Mouse (Mus musculus) layer of hippocampus, adult 9-11 months (tissue): ENCODE results near the gene Foxp1.

Source experiments
- DNase-seq: peaks from one replicate; pipeline ENCODE4 v3.0.0; 2022

Foxp1 gene

GRCm38 (mm10) chr6:99481568-99481967, 41.0 kb downstream of the Foxp1 start:
- no peak for DNase-seq

- no peak for DNase-seq
Observed at GRCm38 (mm10) chr6:99478873-99479650, 43.5 kb downstream of the Foxp1 start.

- DNase-seq = no peak
Observed at GRCm38 (mm10) chr6:99475040-99475439, 47.5 kb downstream of the Foxp1 start.

GRCm38 (mm10) chr6:99470906-99471305, 51.6 kb downstream of the Foxp1 start:
- DNase-seq = no peak

DNA sequence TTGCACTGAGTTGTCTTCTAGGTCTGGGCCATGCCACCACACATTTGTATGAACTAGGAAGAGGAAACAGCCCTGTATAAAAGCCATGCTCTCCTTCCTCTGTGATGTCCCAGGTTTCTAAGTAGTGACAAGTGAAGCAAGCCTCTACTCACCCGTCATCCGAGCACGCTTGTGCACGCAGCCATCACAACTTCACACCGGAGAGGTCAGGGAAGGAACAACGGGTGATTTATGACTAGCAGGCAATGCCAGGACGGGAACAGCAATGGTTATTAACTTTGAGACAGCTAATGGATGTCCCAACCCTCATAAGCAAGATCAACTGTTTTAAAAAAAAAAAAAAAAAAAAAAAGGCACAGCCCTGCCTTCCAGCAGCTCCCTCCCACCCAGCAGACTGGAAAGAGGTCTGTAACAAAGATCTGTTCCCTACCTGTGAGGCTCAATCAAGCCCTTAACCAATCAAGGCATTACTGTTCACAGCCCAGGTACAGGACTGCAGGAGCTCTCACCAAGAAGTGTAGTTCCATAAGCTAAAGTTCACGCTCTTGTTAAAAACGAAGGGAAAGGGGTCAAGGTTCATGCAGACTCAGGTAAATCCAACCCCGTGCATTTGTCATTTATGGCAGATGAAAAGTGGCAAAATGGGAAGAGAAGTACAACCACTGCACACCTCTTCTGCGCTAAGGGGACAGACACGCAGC, 53.2 kb downstream of the Foxp1 start:
- no peak for DNase-seq

DNA sequence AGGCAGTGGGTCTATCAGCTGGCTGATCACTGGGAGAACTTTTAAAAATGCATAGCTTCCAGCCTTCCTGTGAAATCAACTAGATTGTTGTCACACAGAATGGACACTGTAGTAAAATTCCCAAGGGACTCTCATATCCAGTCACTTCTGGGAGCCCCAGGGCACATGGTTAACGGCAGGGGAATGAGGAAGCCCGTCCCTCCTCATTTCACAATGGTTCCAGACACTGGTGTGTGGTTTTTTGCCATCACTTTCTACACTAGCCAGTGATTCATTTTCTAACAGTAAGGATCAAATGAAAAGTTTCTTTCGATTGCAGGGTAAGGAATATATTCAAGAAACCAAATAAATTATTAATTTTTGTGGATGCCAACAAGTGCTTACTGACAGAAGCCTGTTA, 54.7 kb downstream of the Foxp1 start:
- no peak for DNase-seq

DNA sequence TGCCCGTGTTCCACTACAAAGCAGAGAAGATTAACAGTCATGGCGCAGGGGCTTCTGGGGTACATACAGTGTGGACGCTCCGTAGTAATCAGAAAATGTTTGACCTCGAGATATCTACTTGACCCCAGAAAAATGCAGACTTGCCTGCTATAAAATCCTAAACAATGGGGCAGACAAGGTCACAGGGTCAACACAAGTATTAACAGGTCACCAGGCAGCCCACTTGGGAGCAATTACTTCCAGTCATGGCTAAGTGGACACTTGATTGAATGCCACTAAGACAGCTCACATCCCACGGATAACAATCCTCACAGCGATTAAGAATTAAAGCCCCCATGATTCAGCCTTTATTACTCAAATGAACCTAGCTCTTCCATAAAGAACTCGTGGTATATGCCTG, 55.4 kb downstream of the Foxp1 start:
- no peak for DNase-seq

GRCm38 (mm10) chr6:99466354-99466753, 56.2 kb downstream of the Foxp1 start:
- DNase-seq = no peak

DNA sequence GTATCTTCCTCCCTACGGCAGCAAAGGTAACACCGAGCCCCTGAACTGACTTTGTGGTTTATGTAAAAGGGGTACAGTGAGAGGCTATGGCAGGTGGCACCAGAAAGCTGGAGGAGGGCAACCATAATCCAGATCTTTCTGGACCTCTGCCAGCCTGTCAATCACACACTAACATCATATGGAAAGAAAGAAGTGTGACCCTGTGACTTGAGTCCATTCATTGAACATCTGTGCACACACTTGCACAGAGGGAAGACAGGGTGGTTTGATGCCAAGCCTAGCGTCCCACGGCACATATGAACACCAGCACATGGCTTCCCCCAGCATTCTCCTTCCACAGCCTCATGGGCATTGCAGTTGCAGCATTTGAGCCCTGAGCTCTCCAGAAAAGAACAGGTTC, 58.1 kb downstream of the Foxp1 start:
- peak; percentile 35 for DNase-seq

DNA sequence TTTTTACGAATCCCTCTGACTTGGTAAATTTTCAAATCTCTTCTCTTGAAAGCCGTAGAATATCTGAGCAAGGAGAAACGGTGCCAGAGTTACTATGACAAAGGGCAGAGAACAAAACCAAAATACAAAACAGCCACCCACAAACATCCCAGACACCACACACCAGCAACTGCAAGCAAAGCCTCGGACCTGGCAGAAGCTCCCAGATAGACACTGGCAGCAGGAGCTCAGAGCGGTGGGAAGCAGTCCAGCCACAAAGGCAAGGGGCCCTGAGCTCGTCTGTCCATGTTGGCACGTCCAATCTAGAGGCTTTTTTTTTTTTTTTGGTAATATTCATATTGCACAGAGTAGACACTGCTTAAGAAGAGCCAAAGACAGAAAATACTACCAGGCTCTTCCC, 58.6 kb downstream of the Foxp1 start:
- DNase-seq = no peak

DNA sequence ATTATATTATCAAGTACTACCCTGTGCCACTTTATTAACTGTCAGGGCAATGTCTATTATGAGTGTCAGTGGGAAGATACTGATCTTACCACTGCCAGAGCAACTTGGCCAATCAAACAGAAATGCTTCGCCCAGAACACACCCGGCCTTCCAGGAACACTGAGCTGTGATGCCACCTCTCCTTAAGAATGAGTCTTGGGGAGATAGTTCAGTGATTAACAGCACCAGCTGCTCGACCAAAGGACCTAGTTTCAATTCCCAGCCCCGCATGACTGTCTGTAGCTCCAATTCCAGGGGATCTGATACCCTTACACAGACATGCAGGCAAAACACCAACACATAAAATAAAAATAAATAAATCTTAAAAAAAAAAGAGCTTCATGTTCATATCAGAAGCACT, 63.7 kb downstream of the Foxp1 start:
- DNase-seq = no peak

- DNase-seq = no peak
Observed at GRCm38 (mm10) chr6:99453763-99454520, 68.6 kb downstream of the Foxp1 start.

GRCm38 (mm10) chr6:99452638-99453185, 69.8 kb downstream of the Foxp1 start:
- DNase-seq = no peak

GRCm38 (mm10) chr6:99451479-99451878, 71.0 kb downstream of the Foxp1 start:
- no peak for DNase-seq

DNA sequence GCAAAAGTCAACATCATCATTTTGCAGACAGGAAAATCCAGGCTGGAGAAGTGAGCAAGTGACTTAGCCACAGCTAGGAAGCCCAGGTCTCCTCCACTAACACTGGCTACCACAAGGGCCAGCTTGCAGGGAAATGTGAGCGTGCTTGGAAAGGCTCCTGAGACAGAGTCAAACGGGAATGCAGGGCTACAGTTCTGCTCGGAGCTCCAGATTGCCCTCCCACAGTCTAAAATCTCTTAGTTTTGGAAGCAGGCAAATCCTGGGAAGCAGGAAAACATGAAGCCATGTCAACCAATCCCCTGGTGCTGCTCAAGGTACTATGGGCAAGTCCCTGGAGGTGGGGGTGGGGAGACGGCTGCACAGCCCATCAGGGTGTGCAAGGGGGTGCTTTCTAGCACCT, 75.1 kb downstream of the Foxp1 start:
- DNase-seq = peak; percentile 47

- no peak for DNase-seq
Observed at GRCm38 (mm10) chr6:99446801-99447415, 75.6 kb downstream of the Foxp1 start.

DNA sequence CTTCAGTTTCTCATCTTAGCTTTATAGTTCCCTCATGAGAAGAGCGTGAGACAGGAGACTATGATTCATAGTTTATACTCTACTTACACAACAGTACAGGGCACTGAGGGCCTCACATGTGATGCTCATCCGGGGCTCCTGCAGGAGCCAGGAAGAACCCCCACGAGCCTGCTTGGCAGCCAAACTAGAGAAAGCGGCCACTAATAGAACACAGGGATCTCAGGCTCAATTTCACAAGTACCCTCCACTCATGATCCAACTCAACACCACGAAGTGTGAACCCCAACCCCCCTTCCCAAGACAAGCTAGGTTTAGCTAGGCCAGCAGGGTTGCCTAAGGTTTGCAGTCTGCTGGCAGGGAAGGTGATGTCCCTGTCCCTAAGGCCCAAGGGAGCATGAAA, 79.1 kb downstream of the Foxp1 start:
- no peak for DNase-seq

DNA sequence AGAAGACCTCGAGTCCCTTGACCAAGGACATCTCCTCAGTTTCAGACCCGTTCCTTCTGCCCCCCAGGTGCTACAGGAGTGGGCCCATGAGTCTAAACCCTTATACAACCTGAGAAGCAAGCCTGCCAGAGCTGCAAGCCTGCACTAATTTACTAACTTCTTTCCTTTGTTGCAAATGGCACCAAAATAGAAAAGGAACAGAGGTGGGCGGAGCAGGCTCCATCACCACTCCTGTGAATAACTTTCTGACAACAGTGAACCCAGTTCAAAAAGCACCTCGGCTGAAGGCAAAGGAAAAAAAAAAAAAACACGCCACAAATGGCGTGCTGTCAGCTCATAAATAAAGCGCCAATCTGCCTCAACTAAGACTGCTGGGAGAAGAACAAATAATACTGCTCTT, 81.4 kb downstream of the Foxp1 start:
- DNase-seq = peak; percentile 52

DNA sequence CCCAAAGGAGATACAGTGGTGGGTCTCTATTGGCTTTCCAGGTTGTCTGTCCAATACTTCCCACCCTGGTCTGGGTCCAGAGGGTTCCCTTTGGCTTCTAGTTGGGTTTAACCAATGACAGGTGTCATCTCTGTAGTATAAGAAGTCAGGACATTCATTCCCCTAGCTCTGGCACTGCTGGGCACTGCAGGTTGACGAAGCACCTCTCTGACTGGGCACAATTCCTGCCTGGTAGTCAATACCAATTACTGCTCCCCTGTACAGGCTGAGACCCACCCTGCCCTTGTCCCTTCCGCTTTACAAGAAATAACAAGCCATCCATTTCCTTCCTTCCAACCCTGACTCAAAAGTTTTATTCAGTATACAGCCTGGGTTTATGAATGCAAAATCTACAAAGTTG, 81.9 kb downstream of the Foxp1 start:
- no peak for DNase-seq

- DNase-seq = no peak
Observed at GRCm38 (mm10) chr6:99439878-99440361, 82.6 kb downstream of the Foxp1 start.

GRCm38 (mm10) chr6:99439214-99439877, 83.2 kb downstream of the Foxp1 start:
- DNase-seq = no peak

- DNase-seq = no peak
Observed at GRCm38 (mm10) chr6:99436371-99436770, 86.2 kb downstream of the Foxp1 start.
